Mouse (Mus musculus): ENCODE measurements around the gene Mxi1. TPM values are rescaled to one million over a fixed set of nuclear protein-coding genes. Genes with fewer than 3 reads are reported as not detected.
"Not testable (repeated sequence)": the region's sequence is repeated elsewhere in the genome, so short reads cannot be mapped to it uniquely, and the experiment has no call there.

Gene Mxi1
- polyA plus RNA-seq, 1 experiment from 2014 or later, result 68.4 TPM

- not testable (repeated sequence) for H3K4me3 ChIP-seq, H3K4me1 ChIP-seq
- WGBS, result 46% methylated on average over 5 of the region's 5 CpGs
Observed at GRCm38 (mm10) chr19:53395805-53396204, 85.5 kb downstream of the Mxi1 start.

GRCm38 (mm10) chr19:53397451-53398233, 87.3 kb downstream of the Mxi1 start:
- Histone ChIP-seq H3K27ac (replicated peaks) (no peak overlapping the region), H3K4me2 (replicated peaks) (no peak overlapping the region), H3K36me3 (no peaks in the 10 kb centered on the region), H3K4me3 (no peak overlapping the region), H3K4me1 (no peaks in the 10 kb centered on the region), H3K27me3 (no peaks in the 10 kb centered on the region), H3K9me3 (no peaks in the 10 kb centered on the region), H3K9ac (replicated peaks) (no peak overlapping the region)
- ATAC-seq (replicated peaks), result no peak
- WGBS, result 86% methylated on average over 12 of the region's 12 CpGs

More at GRCm38 (mm10) chr19:53395805-53396204, 85.5 kb downstream of the Mxi1 start:
- H3K9ac ChIP-seq (replicated peaks); H3K27ac ChIP-seq (replicated peaks); H3K9me3 ChIP-seq; H3K27me3 ChIP-seq; H3K36me3 ChIP-seq; ATAC-seq (replicated peaks); H3K4me2 ChIP-seq (replicated peaks): not testable (repeated sequence)

- no peak for ATAC-seq (replicated peaks)
- Histone ChIP-seq H3K27me3 (no peaks in the 10 kb centered on the region), H3K9me3 (no peaks in the 10 kb centered on the region), H3K9ac (replicated peaks) (no peak overlapping the region), H3K36me3 (no peaks in the 10 kb centered on the region), H3K27ac (replicated peaks) (no peak overlapping the region), H3K4me1 (no peaks in the 10 kb centered on the region), H3K4me2 (replicated peaks) (no peak overlapping the region), H3K4me3 (no peak overlapping the region)
- 91% methylated on average over 4 of the region's 4 CpGs for WGBS
Observed at GRCm38 (mm10) chr19:53399213-53399612, 88.9 kb downstream of the Mxi1 start.

GRCm38 (mm10) chr19:53400332-53401110, 90.2 kb downstream of the Mxi1 start:
- H3K27ac ChIP-seq (replicated peaks), result no peak overlapping the region
- H3K27me3 ChIP-seq, result no peaks in the 10 kb centered on the region
- H3K36me3 ChIP-seq, result no peaks in the 10 kb centered on the region
- 87% methylated on average over 16 of the region's 16 CpGs for WGBS
- no peak for ATAC-seq (replicated peaks)
- no peak overlapping the region for H3K9ac ChIP-seq (replicated peaks)
- H3K4me2 ChIP-seq (replicated peaks), result no peak overlapping the region
- H3K9me3 ChIP-seq, result no peaks in the 10 kb centered on the region
- H3K4me3 ChIP-seq, result no peak overlapping the region
- no peaks in the 10 kb centered on the region for H3K4me1 ChIP-seq

DNA sequence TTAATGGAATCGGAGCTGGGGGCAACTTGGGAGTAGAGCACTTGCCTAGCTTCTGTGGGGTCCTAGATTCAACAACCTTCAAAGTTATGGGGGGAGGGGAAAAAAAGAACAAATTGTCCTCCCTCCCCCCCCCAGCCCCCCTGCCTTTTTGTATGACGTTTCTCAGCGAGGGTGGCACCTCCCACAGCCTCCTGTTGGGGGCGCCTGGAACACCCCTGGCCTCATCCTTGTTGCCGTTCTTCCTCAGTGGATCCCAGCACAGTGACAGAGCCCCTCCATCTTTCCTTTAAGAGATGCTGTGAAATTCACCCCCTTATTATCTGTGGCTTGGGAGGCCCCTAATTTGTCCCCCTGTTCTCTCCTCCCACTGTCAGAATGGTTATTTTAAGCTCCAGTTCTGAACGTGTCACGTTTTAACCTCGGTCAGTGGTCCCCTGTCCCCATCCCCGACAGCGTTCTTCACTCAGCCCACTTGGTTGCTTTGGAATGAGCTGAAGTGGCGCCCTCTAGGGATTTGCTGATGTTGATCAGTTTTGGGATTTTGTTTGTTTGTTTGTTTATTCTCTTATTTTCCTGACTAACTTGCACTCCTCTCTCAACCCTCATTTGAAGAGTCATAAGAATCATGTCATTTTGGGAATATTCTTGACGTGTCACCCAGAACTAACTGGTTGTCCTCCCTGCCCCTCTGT, 92.6 kb downstream of the Mxi1 start:
- no peaks in the 10 kb centered on the region for H3K4me1 ChIP-seq
- WGBS, result 60% methylated on average over 12 of the region's 12 CpGs
- no peaks in the 10 kb centered on the region for H3K36me3 ChIP-seq
- no peak overlapping the region for H3K27ac ChIP-seq (replicated peaks)
- H3K27me3 ChIP-seq, result no peaks in the 10 kb centered on the region
- no peak for ATAC-seq (replicated peaks)
- H3K9me3 ChIP-seq, result no peaks in the 10 kb centered on the region
- no peak overlapping the region for H3K4me3 ChIP-seq
- H3K4me2 ChIP-seq (replicated peaks), result no peak overlapping the region
- no peak overlapping the region for H3K9ac ChIP-seq (replicated peaks)

- 92% methylated on average over 10 of the region's 10 CpGs for WGBS
- ATAC-seq (replicated peaks), result no peak
Observed at GRCm38 (mm10) chr19:53404219-53404836, 94.0 kb downstream of the Mxi1 start.

GRCm38 (mm10) chr19:53404837-53405356, 94.6 kb downstream of the Mxi1 start:
- H3K36me3 ChIP-seq, result no peaks in the 10 kb centered on the region
- no peaks in the 10 kb centered on the region for H3K27me3 ChIP-seq
- 78% methylated on average over 18 of the region's 18 CpGs for WGBS
- no peak overlapping the region for H3K4me3 ChIP-seq
- no peak overlapping the region for H3K9ac ChIP-seq (replicated peaks)
- H3K27ac ChIP-seq (replicated peaks), result no peak overlapping the region
- H3K4me2 ChIP-seq (replicated peaks), result no peak overlapping the region
- ATAC-seq (replicated peaks), result no peak
- no peaks in the 10 kb centered on the region for H3K4me1 ChIP-seq
- no peaks in the 10 kb centered on the region for H3K9me3 ChIP-seq

More at GRCm38 (mm10) chr19:53404219-53404836, 94.0 kb downstream of the Mxi1 start:
- H3K9ac ChIP-seq (replicated peaks), result no peak overlapping the region
- no peak overlapping the region for H3K4me2 ChIP-seq (replicated peaks)
- H3K27ac ChIP-seq (replicated peaks), result no peak overlapping the region
- no peaks in the 10 kb centered on the region for H3K4me1 ChIP-seq
- no peaks in the 10 kb centered on the region for H3K27me3 ChIP-seq
- H3K9me3 ChIP-seq, result no peaks in the 10 kb centered on the region
- H3K36me3 ChIP-seq, result no peaks in the 10 kb centered on the region
- no peak overlapping the region for H3K4me3 ChIP-seq

- no peak overlapping the region for H3K4me2 ChIP-seq (replicated peaks)
- 73% methylated on average over 2 of the region's 2 CpGs for WGBS
- H3K4me1 ChIP-seq, result no peaks in the 10 kb centered on the region
- no peak overlapping the region for H3K9ac ChIP-seq (replicated peaks)
- H3K27me3 ChIP-seq, result no peaks in the 10 kb centered on the region
- H3K27ac ChIP-seq (replicated peaks), result no peak overlapping the region
- H3K4me3 ChIP-seq, result no peak overlapping the region
- H3K36me3 ChIP-seq, result no peaks in the 10 kb centered on the region
- no peak for ATAC-seq (replicated peaks)
- no peaks in the 10 kb centered on the region for H3K9me3 ChIP-seq
Observed at GRCm38 (mm10) chr19:53405810-53406209, 95.5 kb downstream of the Mxi1 start.

DNA sequence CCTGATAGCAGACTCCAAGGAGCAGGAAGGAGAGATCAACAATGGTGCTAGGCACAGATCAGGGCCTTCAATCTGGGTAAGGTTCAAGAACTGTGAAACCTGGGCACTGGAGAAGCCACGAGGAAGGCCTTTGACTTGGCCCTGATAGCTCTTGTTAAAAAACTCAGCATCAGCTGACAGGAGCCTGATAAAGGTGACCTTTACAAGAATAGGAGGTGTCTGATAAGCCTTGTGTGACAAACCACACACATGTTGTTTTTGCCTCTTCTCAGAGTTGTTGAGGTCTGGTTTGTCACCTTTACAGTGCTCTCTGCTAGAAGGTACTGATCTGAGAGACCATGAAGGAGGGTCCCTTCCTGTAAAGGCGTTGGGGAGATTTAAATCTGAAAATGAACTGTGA, 97.0 kb downstream of the Mxi1 start:
- no peaks in the 10 kb centered on the region for H3K27me3 ChIP-seq
- H3K27ac ChIP-seq (replicated peaks), result no peak overlapping the region
- H3K4me2 ChIP-seq (replicated peaks), result no peak overlapping the region
- H3K9ac ChIP-seq (replicated peaks), result no peak overlapping the region
- 93% methylated on average over 2 of the region's 2 CpGs for WGBS
- H3K4me3 ChIP-seq, result no peak overlapping the region
- no peaks in the 10 kb centered on the region for H3K36me3 ChIP-seq
- no peaks in the 10 kb centered on the region for H3K9me3 ChIP-seq
- H3K4me1 ChIP-seq, result 0 out of 2 replicates have a peak, but pooled peaks cover 2% of the 10 kb centered on the region
- ATAC-seq (replicated peaks), result no peak

- H3K27ac ChIP-seq (replicated peaks), result no peak overlapping the region
- 90% methylated on average over 8 of the region's 8 CpGs for WGBS
- H3K9me3 ChIP-seq, result no peaks in the 10 kb centered on the region
- H3K27me3 ChIP-seq, result no peaks in the 10 kb centered on the region
- no peak overlapping the region for H3K4me2 ChIP-seq (replicated peaks)
- H3K4me3 ChIP-seq, result no peak overlapping the region
- H3K36me3 ChIP-seq, result no peaks in the 10 kb centered on the region
- no peak for ATAC-seq (replicated peaks)
- 0 out of 2 replicates have a peak, but pooled peaks cover 4% of the 10 kb centered on the region for H3K4me1 ChIP-seq
- no peak overlapping the region for H3K9ac ChIP-seq (replicated peaks)
Observed at GRCm38 (mm10) chr19:53408398-53408797, 98.1 kb downstream of the Mxi1 start.

DNA sequence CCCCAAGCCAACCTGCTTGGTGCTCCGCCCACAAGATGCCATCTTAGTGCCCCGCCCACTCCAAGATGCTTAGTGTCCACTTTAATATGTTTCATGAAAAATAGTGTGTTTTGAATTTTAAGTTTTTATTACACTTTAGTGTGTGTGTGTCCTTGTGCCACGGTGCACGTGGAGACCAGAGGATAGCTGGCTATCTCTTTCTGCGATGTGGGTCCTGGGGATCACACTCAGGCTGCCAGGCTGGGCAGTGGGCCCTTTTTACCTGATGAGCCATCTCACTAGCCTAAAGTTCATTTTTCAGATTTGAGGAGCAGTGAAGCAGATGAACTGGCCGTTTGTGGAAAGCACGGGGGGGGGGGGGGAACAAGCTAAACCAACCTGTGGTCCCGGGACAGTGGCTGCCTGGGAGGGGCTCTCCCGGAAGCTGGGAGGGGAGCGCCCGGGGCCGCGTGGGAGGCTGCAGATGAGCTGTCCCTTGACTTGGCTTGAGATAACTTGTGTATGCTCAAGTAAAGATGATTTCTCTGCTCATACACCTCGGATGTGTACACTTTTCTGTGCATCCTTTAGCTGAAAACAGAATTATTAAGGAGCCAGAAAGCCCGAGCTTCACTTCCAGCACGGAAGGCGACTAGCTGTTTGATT, 99.5 kb downstream of the Mxi1 start:
- no peak overlapping the region for H3K9ac ChIP-seq (replicated peaks)
- no peak overlapping the region for H3K4me2 ChIP-seq (replicated peaks)
- H3K36me3 ChIP-seq, result no peaks in the 10 kb centered on the region
- no peak for ATAC-seq (replicated peaks)
- no peak overlapping the region for H3K4me3 ChIP-seq
- no peaks in the 10 kb centered on the region for H3K27me3 ChIP-seq
- 64% methylated on average over 17 of the region's 17 CpGs for WGBS
- H3K27ac ChIP-seq (replicated peaks), result no peak overlapping the region
- H3K9me3 ChIP-seq, result no peaks in the 10 kb centered on the region
- H3K4me1 ChIP-seq, result 0 out of 2 replicates have a peak, but pooled peaks cover 4% of the 10 kb centered on the region

All from forebrain, embryonic 15.5 days (tissue).